In the genomic region with DNA sequence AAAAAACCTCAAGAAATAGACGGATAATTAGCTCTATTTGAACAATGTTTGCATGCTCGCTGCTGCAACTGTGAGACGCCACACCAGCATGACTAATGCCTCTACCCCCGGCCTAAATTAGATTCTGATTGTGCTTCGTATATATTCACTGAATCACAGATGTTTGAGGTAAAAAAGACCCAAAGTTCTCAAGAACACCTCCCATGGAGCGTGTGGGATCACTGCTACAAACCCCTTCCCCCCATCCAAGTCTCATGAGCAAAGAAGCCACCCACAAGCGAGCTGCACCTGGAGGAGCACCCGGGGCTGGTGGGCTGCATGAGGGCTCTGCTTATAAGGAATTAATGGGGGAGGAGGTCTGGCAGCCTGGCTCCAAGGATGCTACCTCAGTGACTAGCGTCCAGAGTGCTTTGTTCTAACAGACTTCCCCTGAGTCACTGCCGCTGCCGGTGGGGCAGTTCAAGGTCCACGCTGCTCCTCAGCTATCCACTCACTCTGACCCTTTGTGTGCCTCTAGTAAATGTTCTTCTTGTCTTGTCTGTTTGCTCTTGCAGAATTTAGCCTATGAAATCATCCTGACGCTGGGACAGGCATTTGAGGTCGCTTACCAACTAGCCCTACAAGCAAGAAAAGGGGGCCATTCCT, we compare ENCODE assay signal across 25 mouse cellular contexts.
DNase-seq lines count a peak whose midpoint lies in the region; ATAC-seq and TF ChIP-seq lines count a peak whose summit lies in the region.
"Had no signal": no experiment of that assay in that cellular context is flagged by ENCODE, and none has a peak within 500 bp of the region (broad histone marks: within the 10 kb centered on the region; RNA-seq: fewer than 3 reads in every experiment).

No protein-coding gene starts in this region.

- 38% methylated on average over 14 of the region's 14 CpGs for WGBS in embryonic facial prominence, embryonic 13.5 days
- WGBS in embryonic facial prominence, embryonic 10.5 days: 59% methylated on average over 14 of the region's 14 CpGs
- WGBS in midbrain, embryonic 11.5 days: 63% methylated on average over 14 of the region's 14 CpGs
- 55% methylated on average over 14 of the region's 14 CpGs for WGBS in midbrain, postnatal 0 days
- 51% methylated on average over 14 of the region's 14 CpGs for WGBS in intestine, embryonic 16.5 days

- no peak for ATAC-seq in embryonic facial prominence, embryonic 13.5 days (ENCODE audit: insufficient number of reproducible peaks, insufficient read depth, low FRiP score, low TSS enrichment, low read depth)
- no peak for ATAC-seq in midbrain, embryonic 11.5 days (ENCODE audit: low FRiP score)
- ATAC-seq in midbrain, postnatal 0 days (ENCODE audit: low FRiP score): no peak
- ATAC-seq in intestine, embryonic 16.5 days: no peak
- ATAC-seq: activated CD4-positive, CD25-positive, alpha-beta regulatory T cell, adult 4 months; intestine, postnatal 0 days had no signal

- no peaks in the 10 kb centered on the region for H3K36me3 ChIP-seq in embryonic facial prominence, embryonic 13.5 days
- no peaks in the 10 kb centered on the region for H3K36me3 ChIP-seq in embryonic facial prominence, embryonic 10.5 days (replicated peaks)
- H3K36me3 ChIP-seq in midbrain, embryonic 11.5 days (ENCODE audit: control insufficient read depth, insufficient read depth, low read length): no peaks in the 10 kb centered on the region
- H3K36me3 ChIP-seq in midbrain, postnatal 0 days (ENCODE audit: insufficient read depth, low read length): peaks cover 22% of the 10 kb centered on the region
- H3K36me3 ChIP-seq in intestine, embryonic 16.5 days (ENCODE audit: control insufficient read depth, insufficient read depth, low read length): no peaks in the 10 kb centered on the region
- H3K36me3 ChIP-seq: forebrain, embryonic 12.5 days; G1E; heart, embryonic 10.5 days; kidney, embryonic 15.5 days; midbrain, embryonic 15.5 days; stomach, embryonic 15.5 days had no signal

- no peak overlapping the region for H3K9ac ChIP-seq in embryonic facial prominence, embryonic 13.5 days
- no peak overlapping the region for H3K9ac ChIP-seq in midbrain, embryonic 11.5 days (ENCODE audit: low read length)
- no peak overlapping the region for H3K9ac ChIP-seq in midbrain, postnatal 0 days (replicated peaks; ENCODE audit: low read length, poor library complexity, severe bottlenecking)
- H3K9ac ChIP-seq in intestine, embryonic 16.5 days (ENCODE audit: low read depth, low read length): no peak overlapping the region
- H3K9ac ChIP-seq: forebrain, embryonic 12.5 days; hindbrain, embryonic 15.5 days; kidney, embryonic 15.5 days; midbrain, embryonic 15.5 days; stomach, embryonic 15.5 days had no signal

- peaks cover 42% of the 10 kb centered on the region for H3K4me1 ChIP-seq in embryonic facial prominence, embryonic 13.5 days
- peaks cover 25% of the 10 kb centered on the region for H3K4me1 ChIP-seq in embryonic facial prominence, embryonic 10.5 days
- peaks cover 6% of the 10 kb centered on the region for H3K4me1 ChIP-seq in midbrain, embryonic 11.5 days (ENCODE audit: control insufficient read depth, insufficient read depth, low read length)
- 0 out of 2 replicates have a peak, but pooled peaks cover 5% of the 10 kb centered on the region for H3K4me1 ChIP-seq in midbrain, postnatal 0 days (ENCODE audit: insufficient read depth, low read length)
- peaks cover 8% of the 10 kb centered on the region for H3K4me1 ChIP-seq in intestine, embryonic 16.5 days (ENCODE audit: control insufficient read depth, insufficient read depth, low read length)
- H3K4me1 ChIP-seq: stomach, embryonic 15.5 days had no signal

- no peak for TF ChIP-seq CTCF in midbrain, postnatal 0 days (IDR thresholded peaks at IDR 0.05)

- no peak for DNase-seq in embryonic facial prominence, embryonic 10.5 days (ENCODE audit: low spot score)
- DNase-seq in midbrain, embryonic 11.5 days (ENCODE audit: low spot score, missing footprints): peak; percentile 80
- DNase-seq in midbrain, postnatal 0 days (ENCODE audit: low spot score): no peak
- peak; percentile 17 to 26 for DNase-seq in adrenal gland, postnatal 36 days
- DNase-seq in telencephalon, adult 2 months (ENCODE audit: low read depth, low spot score): peak; percentile 77
- no peak for DNase-seq in gastrocnemius, postnatal 25 days
- DNase-seq: cerebellum, adult 11 months; cerebellum, adult 9-11 months; gastrocnemius, adult 2 months; lung, postnatal 4 days; right cerebral cortex, postnatal 25 days; thymus, adult 2 months had no signal

- peaks cover 47% of the 10 kb centered on the region for H3K27me3 ChIP-seq in embryonic facial prominence, embryonic 13.5 days
- peaks cover 68% of the 10 kb centered on the region for H3K27me3 ChIP-seq in embryonic facial prominence, embryonic 10.5 days (replicated peaks; ENCODE audit: low read depth, poor library complexity, severe bottlenecking)
- peaks cover 27% of the 10 kb centered on the region for H3K27me3 ChIP-seq in midbrain, embryonic 11.5 days (ENCODE audit: control insufficient read depth, insufficient read depth, low read length)
- H3K27me3 ChIP-seq in midbrain, postnatal 0 days (ENCODE audit: insufficient read depth, low read length): no peaks in the 10 kb centered on the region
- H3K27me3 ChIP-seq in intestine, embryonic 16.5 days (replicated peaks; ENCODE audit: control insufficient read depth, insufficient read depth, low read length): peaks cover 9% of the 10 kb centered on the region
- H3K27me3 ChIP-seq: CH12.LX had no signal

- H3K27ac ChIP-seq in embryonic facial prominence, embryonic 13.5 days: no peak overlapping the region
- H3K27ac ChIP-seq in embryonic facial prominence, embryonic 10.5 days (replicated peaks): no peak overlapping the region
- no peak overlapping the region for H3K27ac ChIP-seq in midbrain, embryonic 11.5 days (ENCODE audit: low read depth, low read length)
- no peak overlapping the region for H3K27ac ChIP-seq in midbrain, postnatal 0 days (ENCODE audit: low read depth, low read length)
- no peak overlapping the region for H3K27ac ChIP-seq in intestine, embryonic 16.5 days (ENCODE audit: low read length)
- H3K27ac ChIP-seq: forebrain, embryonic 12.5 days; gastrocnemius, adult 2 months; heart, embryonic 10.5 days; hindbrain, embryonic 15.5 days; kidney, embryonic 15.5 days; midbrain, embryonic 15.5 days; stomach, embryonic 15.5 days had no signal

- H3K4me3 ChIP-seq in embryonic facial prominence, embryonic 13.5 days: no peak overlapping the region
- no peak overlapping the region for H3K4me3 ChIP-seq in embryonic facial prominence, embryonic 10.5 days
- no peak overlapping the region for H3K4me3 ChIP-seq in midbrain, embryonic 11.5 days (ENCODE audit: low read depth, low read length)
- no peak overlapping the region for H3K4me3 ChIP-seq in midbrain, postnatal 0 days (ENCODE audit: low read depth, low read length)
- no peak overlapping the region for H3K4me3 ChIP-seq in intestine, embryonic 16.5 days (ENCODE audit: low read length)
- H3K4me3 ChIP-seq: erythroblast, embryonic 14.5 days; forebrain, embryonic 12.5 days; gastrocnemius, adult 2 months; heart, embryonic 10.5 days; hindbrain, embryonic 15.5 days; kidney, embryonic 15.5 days; midbrain, embryonic 15.5 days; stomach, embryonic 15.5 days had no signal

- H3K4me2 ChIP-seq in embryonic facial prominence, embryonic 13.5 days: 0 out of 2 replicates have a peak overlapping the region, but pooled peaks have one; percentile 7
- H3K4me2 ChIP-seq in midbrain, embryonic 11.5 days: no peak overlapping the region
- no peak overlapping the region for H3K4me2 ChIP-seq in midbrain, postnatal 0 days (ENCODE audit: low read depth, low read length, poor library complexity, severe bottlenecking)
- no peak overlapping the region for H3K4me2 ChIP-seq in intestine, embryonic 16.5 days (ENCODE audit: low read depth, low read length)
- H3K4me2 ChIP-seq: forebrain, embryonic 12.5 days; hindbrain, embryonic 15.5 days; kidney, embryonic 15.5 days; midbrain, embryonic 15.5 days; stomach, embryonic 15.5 days had no signal

- H3K9me3 ChIP-seq in embryonic facial prominence, embryonic 13.5 days: no peaks in the 10 kb centered on the region
- no peaks in the 10 kb centered on the region for H3K9me3 ChIP-seq in embryonic facial prominence, embryonic 10.5 days
- H3K9me3 ChIP-seq in midbrain, embryonic 11.5 days (ENCODE audit: control insufficient read depth, low read length): no peaks in the 10 kb centered on the region
- no peaks in the 10 kb centered on the region for H3K9me3 ChIP-seq in midbrain, postnatal 0 days (ENCODE audit: low read length)
- H3K9me3 ChIP-seq in intestine, embryonic 16.5 days (ENCODE audit: control insufficient read depth, low read length): no peaks in the 10 kb centered on the region
- H3K9me3 ChIP-seq: forebrain, embryonic 12.5 days; G1E; heart, embryonic 10.5 days; hindbrain, embryonic 15.5 days; kidney, embryonic 15.5 days; midbrain, embryonic 15.5 days; stomach, embryonic 15.5 days had no signal

Comparison
In these comparisons a context has a peak if more than half of its experiments do, and no peak if none do; other contexts are left out.
1. DNase-seq: peak in midbrain, embryonic 11.5 days (single experiment), adrenal gland, postnatal 36 days (2 of 2) and telencephalon, adult 2 months (single experiment); none in embryonic facial prominence, embryonic 10.5 days (single experiment), midbrain, postnatal 0 days (single experiment) and gastrocnemius, postnatal 25 days (single experiment).